Mouse (Mus musculus) gastrocnemius, postnatal 36 days (tissue): ENCODE data around the gene Cbx6. TPM values are rescaled to one million over a fixed set of nuclear protein-coding genes. Genes with fewer than 3 reads are reported as not detected.

Experiments used
- DNase-seq, 2 experiments: peaks; one replicate each; pipeline ENCODE4 v3.0.0; 2022
- intact Hi-C: fragments of 180-260 bp; cut with DNase I; formaldehyde crosslinking; loops from one replicate; pipeline ENCODE4 v1.15.1; 2025
- total RNA-seq, 2 experiments: library from RNA; stranded (reverse); gene quantifications; 2 replicates each; pipeline ENCODE4 v1.2.3; 2021

Cbx6 gene
- total RNA-seq, 2 experiments from 2014 or later, result 10.4 to 12.7 TPM

- intact Hi-C loops, result no loop called here
- DNase-seq, result peak; percentile 92 to 95
Observed at GRCm38 (mm10) chr15:79774117-79775027, 60.1 kb downstream of the Cbx6 start.

Other genes starting within 250 kb of the Cbx6 start
- gene Dmc1, start 229.6 kb downstream of the Cbx6 start, total RNA-seq, result not detected
- gene Fam227a, start 175.7 kb downstream of the Cbx6 start, total RNA-seq, result under 1 TPM; 0.81 to 0.87 TPM
- 10 to 100 TPM; 12.1 to 14.5 TPM for gene Cby1, start 175.5 kb downstream of the Cbx6 start, total RNA-seq
- gene Tomm22, start 163.8 kb downstream of the Cbx6 start, total RNA-seq, result 10 to 100 TPM; 56.5 to 60.2 TPM
- 10 to 100 TPM; 12.1 to 13.3 TPM for gene Josd1, start 146.8 kb downstream of the Cbx6 start, total RNA-seq
- 10 to 100 TPM; 22.5 to 24.2 TPM for gene Gtpbp1, start 143.8 kb downstream of the Cbx6 start, total RNA-seq
- 10 to 100 TPM; 76.2 to 86.8 TPM for gene Sun2, start 92.2 kb downstream of the Cbx6 start, total RNA-seq
- gene Dnal4, start 56.8 kb downstream of the Cbx6 start, total RNA-seq, result 1 to 10 TPM; 4.9 to 6.0 TPM
- gene Nptxr, start 29.9 kb downstream of the Cbx6 start, total RNA-seq, result under 1 TPM; 0.66 to 0.72 TPM
- under 1 TPM in 1 of 2 experiments, not detected in 1; 0.26 TPM for gene Npcd, start 451 bp downstream of the Cbx6 start, total RNA-seq
- 1 to 10 TPM; 2.7 to 4.7 TPM for gene Apobec3, start 57.0 kb upstream of the Cbx6 start, total RNA-seq
- 10 to 100 TPM; 10.8 to 16.8 TPM for gene Cbx7, start 136.4 kb upstream of the Cbx6 start, total RNA-seq
- 10 to 100 TPM; 16.5 to 17.9 TPM for gene Pdgfb, start 180.3 kb upstream of the Cbx6 start, total RNA-seq